Mouse (Mus musculus): ENCODE data around the gene Zfp97.
"Not testable (repeated sequence)": the region's sequence is repeated elsewhere in the genome, so short reads cannot be mapped to it uniquely, and the experiment has no call there.

Zfp97 gene

GRCm38 (mm10) chr17:17120830-17121502 lies at the start of gene Zfp97:
TSS of gene Zfp97 (plus strand) at chr17:17121415.
- not testable (repeated sequence) for DNase-seq

- DNase-seq: not testable (repeated sequence)
These were observed 57.7 kb downstream of the Zfp97 start for GRCm38 (mm10) chr17:17178757-17179413.

DNA sequence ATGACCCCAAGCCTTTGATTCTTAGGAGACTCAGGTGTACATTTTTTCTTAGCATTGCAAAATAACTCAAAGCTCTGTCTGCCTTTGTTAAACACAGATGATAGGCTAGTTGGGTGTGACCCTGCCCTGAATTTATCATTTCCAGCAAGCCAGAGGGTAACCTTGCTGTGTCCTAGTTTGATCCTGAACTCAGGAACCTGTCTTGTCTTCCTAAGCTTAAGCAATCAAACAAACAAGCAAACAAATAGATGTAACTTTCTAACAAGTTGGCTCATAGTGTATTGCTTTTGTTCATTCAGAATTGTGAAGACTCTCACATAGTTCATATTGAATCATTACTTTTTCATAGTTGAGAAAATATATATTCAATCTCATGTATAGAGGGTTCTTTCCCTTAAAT lies 73.5 kb downstream of the Zfp97 start:
- not testable (repeated sequence) for DNase-seq

DNA sequence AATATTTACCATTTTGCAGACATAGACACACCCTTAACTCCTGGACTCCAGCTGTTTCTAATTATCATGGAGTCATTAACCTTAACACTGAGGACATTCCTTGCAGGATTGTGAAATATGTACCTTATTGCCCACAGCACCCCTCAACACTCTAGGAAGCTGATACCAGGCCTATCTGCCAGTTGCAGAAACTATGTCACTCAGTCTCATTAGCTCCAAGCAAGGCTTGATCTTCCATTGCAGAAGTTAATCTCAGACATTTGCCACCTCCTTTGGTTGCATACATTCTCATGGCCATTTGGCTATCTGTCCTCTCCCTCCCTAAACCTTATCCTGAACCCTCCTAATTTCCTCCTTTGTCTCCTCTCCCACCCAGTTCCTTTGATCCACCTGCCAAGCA lies 74.0 kb downstream of the Zfp97 start:
- DNase-seq: no peak

DNA sequence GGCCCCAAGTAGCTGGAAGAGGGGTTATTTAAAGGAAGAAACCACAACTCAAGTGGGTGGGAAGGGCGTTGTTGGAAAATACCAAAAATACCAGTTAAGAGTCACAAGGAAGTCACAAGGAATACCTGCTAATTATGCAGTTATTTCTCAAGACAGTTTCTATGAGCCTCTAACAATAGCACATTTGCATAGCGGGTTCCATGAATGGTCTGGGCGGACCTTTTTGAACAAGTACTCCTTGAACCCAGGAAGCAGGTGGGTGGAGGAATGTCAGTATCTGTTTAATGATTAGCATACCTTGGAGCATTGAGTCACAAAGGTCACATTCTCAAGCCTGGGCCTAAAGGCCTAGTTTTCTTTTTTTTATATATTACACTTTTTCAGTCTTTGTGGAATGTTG lies 74.9 kb downstream of the Zfp97 start:
- not testable (repeated sequence) for DNase-seq
